Mouse (Mus musculus) spleen, postnatal 14 days (tissue): ENCODE results near the gene Ppp1r16b.
A peak's percentile ranks its signal among the peaks of the same experiment; 100 is the strongest.

Experiments used
- DNase-seq, 2 experiments: peaks; one replicate each; pipeline ENCODE4 v3.0.0; 2021 to 2022; ENCODE audit warnings: low spot score in 2 of 2

The Ppp1r16b gene

DNA sequence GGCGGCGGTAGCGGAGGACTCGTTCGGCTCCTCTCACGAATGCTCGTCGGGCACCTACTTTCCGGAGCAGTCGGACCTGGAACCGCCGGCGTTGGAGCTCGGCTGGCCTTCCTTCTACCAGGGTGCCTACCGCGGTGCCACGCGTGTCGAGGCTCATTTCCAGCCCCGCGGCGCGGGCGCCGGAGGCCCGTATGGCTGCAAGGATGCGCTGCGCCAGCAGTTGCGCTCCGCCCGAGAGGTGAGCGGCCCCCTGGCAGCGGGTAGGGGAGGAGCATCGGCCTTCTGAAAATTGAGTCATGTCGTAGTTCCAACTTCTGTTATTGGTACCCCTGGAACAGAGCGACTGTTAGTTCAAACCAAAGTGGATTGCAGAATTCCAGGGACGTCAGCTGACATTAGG lies 103.2 kb downstream of the Ppp1r16b start:
- peak in 1 of 2 experiments; percentile 47 for DNase-seq

GRCm38 (mm10) chr2:158768771-158769170 lies 103.6 kb downstream of the Ppp1r16b start:
- DNase-seq, result no peak

DNA sequence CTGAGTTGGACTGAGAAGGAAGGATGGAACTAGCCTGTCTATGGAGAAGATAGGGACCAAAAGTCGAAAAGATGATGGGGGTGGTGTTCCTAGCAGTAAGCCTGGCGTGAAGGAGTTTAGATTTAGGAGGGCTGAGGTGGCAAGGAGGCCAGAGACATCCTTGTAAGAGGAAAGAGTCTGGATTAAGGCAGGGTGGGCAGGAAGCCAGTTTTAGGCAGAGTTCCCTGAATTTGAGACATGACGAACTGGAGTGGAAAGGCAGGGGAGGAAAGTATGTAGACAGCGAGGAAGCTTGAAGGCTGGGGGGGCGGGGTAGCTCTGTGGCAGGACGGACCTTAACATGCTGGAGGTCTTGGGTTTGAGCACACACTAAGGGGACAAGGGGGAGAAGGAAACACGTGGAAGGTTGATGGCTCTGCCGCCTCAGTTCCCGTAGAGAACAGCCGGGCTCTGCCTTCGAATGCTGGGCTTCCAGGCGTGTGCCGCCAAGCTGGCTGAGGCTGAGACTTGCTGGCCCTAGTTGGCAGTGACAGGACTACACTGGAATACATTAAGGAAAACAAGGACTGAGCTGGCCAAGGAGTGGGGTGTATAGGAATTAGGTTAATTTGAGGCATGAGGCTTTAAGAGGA lies 105.0 kb downstream of the Ppp1r16b start:
- DNase-seq, result no peak

DNA sequence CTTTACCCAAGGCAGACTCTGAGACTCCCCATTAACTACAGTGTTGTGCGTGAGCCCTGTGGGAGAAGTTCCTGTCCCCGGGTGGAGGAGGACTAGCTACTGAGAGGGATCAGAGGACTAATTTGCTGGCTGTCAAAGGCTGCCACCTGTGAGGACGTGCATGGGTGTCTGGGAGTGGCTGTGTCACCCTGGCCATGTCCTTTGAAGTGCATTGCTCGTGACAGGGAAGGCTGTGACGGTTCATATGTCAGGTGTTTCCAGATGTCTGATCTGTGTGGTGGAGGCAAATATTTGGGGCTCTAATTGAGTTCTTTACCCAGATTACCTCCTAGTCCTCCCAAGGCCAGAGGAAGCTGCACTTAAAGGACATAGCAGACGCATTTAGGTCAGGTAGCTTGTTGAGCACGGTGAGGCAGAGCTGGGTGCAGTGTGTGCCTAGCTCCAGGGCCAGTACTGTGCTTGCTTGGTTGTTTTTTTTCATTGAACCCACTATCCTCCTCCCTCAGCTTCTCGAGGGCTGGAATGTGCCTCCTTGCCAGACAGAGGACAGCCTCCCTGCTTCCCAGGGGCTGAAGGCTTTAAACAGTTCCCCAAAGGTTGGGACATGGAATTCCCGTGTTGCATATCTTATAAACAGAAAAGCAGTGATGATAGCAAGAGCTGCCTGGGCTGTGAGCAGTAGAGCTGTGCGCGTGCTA lies 106.0 kb downstream of the Ppp1r16b start:
- no peak for DNase-seq

DNA sequence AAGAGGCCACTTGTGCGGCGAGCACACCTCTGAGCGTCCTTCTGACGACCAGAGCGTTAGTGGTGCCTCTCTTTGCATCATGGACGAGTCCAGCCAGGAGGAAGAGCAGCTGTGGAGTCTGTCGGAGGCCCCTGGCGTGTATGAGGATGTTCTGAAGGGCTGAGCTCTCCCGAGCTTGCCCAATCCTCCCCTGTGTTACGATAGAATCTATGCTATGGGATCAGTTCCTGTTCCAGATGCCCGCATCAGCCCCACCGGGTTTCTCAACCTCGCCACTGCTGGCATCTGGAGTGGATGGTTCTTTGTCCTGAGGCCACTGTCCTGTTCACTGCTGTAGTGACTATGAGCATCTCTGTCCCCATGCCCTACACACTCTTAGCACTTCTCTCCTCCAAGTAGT lies 107.6 kb downstream of the Ppp1r16b start:
- DNase-seq, result no peak

- DNase-seq, result no peak
Measured at GRCm38 (mm10) chr2:158774886-158775285, 109.7 kb downstream of the Ppp1r16b start.

DNA sequence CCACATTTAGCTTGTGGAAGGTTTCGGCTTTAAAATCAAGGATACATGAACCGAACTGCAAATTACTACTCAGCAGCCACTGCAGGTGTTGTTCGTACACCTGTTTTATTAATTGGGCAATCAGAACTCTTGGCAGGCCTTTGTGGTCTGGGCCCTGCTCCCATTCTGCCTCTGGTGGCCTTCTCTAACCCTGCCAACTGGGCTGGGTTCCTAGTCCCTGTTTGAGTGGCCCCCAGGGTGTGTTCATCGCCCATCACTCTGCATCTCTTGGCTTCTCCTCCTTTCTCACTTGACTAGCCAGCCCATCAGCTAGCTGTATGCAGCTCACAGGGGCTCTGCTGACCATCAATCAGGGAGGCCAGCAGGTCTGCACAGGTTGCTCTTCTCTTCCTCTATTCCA lies 111.5 kb downstream of the Ppp1r16b start:
- no peak for DNase-seq

GRCm38 (mm10) chr2:158777490-158777889 lies 112.3 kb downstream of the Ppp1r16b start:
- DNase-seq, result no peak

DNA sequence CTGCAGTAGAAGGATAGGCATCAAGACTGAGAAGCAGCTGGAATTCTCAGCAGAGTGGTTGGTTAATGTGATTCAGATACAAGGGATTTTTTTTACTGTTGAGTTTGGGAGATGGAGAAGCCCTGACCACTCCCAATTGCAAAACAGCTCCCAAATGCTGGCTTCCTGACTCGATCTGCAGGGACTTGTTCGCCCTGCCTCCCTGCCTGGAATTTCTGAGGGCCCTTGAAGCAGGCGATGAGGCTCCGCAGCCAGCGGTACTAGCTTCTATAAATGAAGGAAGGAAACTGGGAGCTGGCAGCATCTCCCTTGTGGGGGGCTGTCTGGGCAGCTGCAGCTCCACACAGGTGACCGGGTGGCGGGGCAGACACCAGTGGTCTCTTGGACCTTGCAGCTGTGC lies 113.2 kb downstream of the Ppp1r16b start:
- DNase-seq, result no peak

DNA sequence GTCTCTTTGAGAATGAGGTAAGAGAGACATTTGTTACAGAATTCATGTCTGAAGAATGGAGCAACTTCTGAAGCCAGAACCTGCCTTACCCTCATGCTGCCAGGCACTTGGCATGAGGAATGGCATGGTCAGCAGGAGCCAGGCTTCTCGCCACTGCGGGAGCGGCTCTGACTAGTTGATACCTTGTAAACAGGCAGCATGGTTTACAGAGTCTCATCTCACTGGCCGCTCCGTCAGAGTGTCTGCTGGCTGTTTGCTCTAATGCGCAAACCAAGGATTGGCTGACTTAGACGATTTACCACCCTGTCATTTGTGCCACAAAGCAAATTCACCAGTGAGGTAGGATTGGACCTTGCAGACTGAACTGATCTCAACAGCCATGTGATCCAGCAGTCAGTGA lies 115.9 kb downstream of the Ppp1r16b start:
- DNase-seq, result no peak

- no peak for DNase-seq
Measured at GRCm38 (mm10) chr2:158786927-158787795, 122.0 kb downstream of the Ppp1r16b start.

DNA sequence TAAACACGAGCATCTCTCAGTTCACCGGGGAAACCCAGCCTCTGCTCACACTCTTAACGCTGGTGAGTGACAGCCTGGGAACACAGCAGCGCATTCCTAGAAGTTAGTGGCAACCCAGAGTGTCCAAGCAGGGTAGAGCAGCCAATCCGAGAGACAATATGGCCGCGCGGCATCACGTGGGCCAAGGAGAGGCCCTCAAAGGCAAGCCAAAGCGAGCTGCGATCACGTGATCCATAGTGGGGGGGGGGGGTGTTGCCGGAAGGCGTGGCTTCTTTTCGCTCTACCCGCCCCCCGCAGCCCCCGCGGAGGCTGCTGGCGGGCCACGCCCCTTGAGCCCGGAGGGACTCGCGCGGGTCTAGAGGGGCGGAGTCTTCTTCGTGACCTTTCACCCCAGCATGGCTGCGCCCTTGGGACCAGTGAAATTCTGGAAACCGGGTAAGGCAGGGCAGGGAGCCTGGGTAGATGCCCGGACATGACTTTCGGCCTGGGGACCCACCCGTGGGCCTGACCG lies 129.4 kb downstream of the Ppp1r16b start, which contains the start of gene Dhx35:
Gene Dhx35 (plus strand): TSS at position 314 of the 511 bp plus-strand sequence.
- DNase-seq, result peak; percentile 76 to 84

- no peak for DNase-seq
Measured at GRCm38 (mm10) chr2:158795043-158795442, 129.8 kb downstream of the Ppp1r16b start.

DNA sequence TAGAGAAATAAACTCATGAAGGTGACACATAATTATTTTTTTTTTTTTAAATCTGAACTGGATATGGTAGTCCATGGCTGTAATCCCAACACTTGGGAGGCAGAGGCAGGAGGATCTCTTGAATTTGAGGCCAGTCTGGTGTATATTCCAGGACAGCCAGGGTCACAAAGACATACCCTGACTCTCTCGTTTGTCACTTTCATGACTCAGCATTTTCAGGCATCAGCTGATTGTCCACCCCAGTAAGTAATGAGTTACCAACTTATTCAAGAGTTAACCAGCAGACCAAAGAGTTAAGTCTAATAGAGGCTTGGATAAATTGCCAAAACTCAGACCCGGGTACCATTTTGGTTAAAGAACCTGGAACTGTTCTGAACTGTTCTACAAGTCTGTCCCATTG lies 130.7 kb downstream of the Ppp1r16b start:
- no peak for DNase-seq

- no peak for DNase-seq
Measured at GRCm38 (mm10) chr2:158799328-158799727, 134.1 kb downstream of the Ppp1r16b start.

GRCm38 (mm10) chr2:158800788-158801187 lies 135.6 kb downstream of the Ppp1r16b start:
- no peak for DNase-seq

DNA sequence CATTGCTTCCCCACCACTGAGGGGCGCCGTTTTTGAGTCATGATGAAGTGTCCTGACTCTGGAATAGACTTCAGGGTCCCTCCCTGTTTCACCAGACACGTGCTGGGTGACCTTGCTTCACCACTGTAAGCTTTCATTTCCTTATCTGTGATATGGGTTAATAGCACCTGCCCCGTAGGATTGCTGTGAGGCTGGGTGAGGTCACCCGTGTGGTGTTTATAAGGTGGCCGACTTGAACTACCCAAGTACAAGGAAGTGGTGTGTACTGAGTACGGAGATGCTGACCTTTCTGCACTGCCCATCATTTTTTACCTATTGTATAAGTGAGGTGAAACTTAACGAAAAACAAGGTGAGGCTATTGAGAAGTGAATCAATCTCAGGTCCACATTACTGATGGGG lies 138.4 kb downstream of the Ppp1r16b start:
- DNase-seq, result no peak

GRCm38 (mm10) chr2:158815686-158816085 lies 150.5 kb downstream of the Ppp1r16b start:
- DNase-seq, result no peak
